7 mouse cellular contexts compared by ENCODE assay signal in genomic region chr5:126438696-126439095, GRCm38 (mm10).
"Had no signal": no experiment of that assay in that cellular context is flagged by ENCODE, and none has a peak within 500 bp of the region (broad histone marks: within the 10 kb centered on the region; RNA-seq: fewer than 3 reads in every experiment).

No protein-coding gene starts in this region.

- DNase-seq: kidney, adult 11 months; kidney, adult 9 months; kidney, postnatal 36 days; lung, adult 18-20 months; retina, postnatal 1 day; thymus, adult 18-20 months; thymus, postnatal 14 days had no signal
